Mouse (Mus musculus) liver, adult 2 months (tissue): ENCODE measurements around the gene Klrb1f.
"Not testable (repeated sequence)": the region's sequence is repeated elsewhere in the genome, so short reads cannot be mapped to it uniquely, and the experiment has no call there.

Experiments
- CTCF ChIP-seq: fragments of 200-500 bp; IDR thresholded peaks from 2 replicates; pipeline ENCODE4 v1.5.1; 2011; ENCODE audit warnings: low read depth, low read length, control low read depth
- POLR2A ChIP-seq: fragments of 200-500 bp; IDR thresholded peaks from 2 replicates; pipeline ENCODE4 v1.6.1; 2011; ENCODE audit warnings: low read length, control low read depth; ENCODE audit not compliant: insufficient read depth; ENCODE audit errors: extremely low read depth

DNA sequence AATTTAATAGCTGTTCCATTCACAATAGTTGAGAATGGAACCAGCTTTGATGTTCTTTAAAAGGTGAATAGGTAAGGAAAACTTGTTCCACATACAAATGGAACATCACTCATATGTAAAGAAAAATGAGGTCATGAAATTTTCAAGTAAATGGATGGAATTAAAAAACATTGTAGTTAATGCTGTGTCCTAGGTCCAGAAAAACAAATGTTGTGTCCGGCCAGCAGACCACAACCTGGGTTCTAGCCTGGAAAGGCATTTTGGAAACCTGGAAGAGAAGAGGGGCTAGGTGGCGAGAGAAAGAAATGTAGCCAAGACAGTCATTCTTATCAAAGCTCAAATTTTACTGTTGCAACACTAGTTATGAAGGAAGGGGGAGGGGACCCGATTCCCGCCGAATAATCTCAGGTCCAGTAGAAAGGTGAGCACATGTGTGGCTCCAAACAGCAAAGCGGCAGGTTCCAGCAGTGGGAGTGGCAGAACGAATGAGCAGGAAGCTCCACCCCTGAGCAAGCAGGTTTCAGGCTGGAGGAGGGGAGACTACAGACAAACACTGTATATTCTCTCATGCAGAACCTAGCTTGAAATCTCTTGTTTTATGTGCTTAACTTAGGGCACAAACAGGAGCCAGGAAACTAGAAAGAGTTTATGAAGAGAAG is 35.7 kb upstream of the Klrb1f start:
- TF ChIP-seq POLR2A, CTCF: not testable (repeated sequence)
